Mouse (Mus musculus) midbrain, postnatal 0 days (tissue): Measurements from ENCODE around the gene Shc3. TPM values are rescaled to one million over a fixed set of nuclear protein-coding genes. Genes with fewer than 3 reads are reported as not detected.

Experiments
- ATAC-seq: fragments of 200-750 bp; cut with Nextera tagmentation; 2 replicates; pipeline ENCODE4 v1.8.0; 2017; ENCODE audit warnings: moderate number of reproducible peaks, mild to moderate bottlenecking, moderate TSS enrichment, moderate library complexity; ENCODE audit not compliant: low FRiP score
- DNase-seq: peaks from one replicate; pipeline ENCODE4 v3.0.0-alpha.2; 2015; ENCODE audit warnings: low spot score
- H3K27ac ChIP-seq: fragments of 300-500 bp; sonication (generic); 2 replicates; pipeline ENCODE4 v1.5.1; 2014; ENCODE audit warnings: low read depth, mild to moderate bottlenecking, low read length, mixed read lengths
- H3K27me3 ChIP-seq: fragments of 300-500 bp; sonication (generic); 2 replicates; pipeline ENCODE4 v1.6.1; 2014; ENCODE audit warnings: low read length, control low read depth, mixed read lengths; ENCODE audit not compliant: insufficient read depth
- H3K36me3 ChIP-seq: fragments of 300-500 bp; sonication (generic); 2 replicates; pipeline ENCODE4 v1.6.1; 2014; ENCODE audit warnings: low read length, control low read depth, mixed read lengths; ENCODE audit not compliant: insufficient read depth
- H3K4me1 ChIP-seq: fragments of 300-500 bp; sonication (generic); 2 replicates; pipeline ENCODE4 v1.6.1; 2014; ENCODE audit warnings: mild to moderate bottlenecking, control low read depth, antibody characterized with exemption, low read length, mixed read lengths; ENCODE audit not compliant: insufficient read depth
- H3K4me2 ChIP-seq: fragments of 300-500 bp; sonication (generic); 2 replicates; pipeline ENCODE4 v1.6.1; 2014; ENCODE audit warnings: low read depth, mild to moderate bottlenecking, low read length, mixed read lengths; ENCODE audit not compliant: poor library complexity, severe bottlenecking
- H3K4me3 ChIP-seq: fragments of 300-500 bp; sonication (generic); 2 replicates; pipeline ENCODE4 v1.5.1; 2014; ENCODE audit warnings: low read depth, mild to moderate bottlenecking, low read length, moderate library complexity
- H3K9ac ChIP-seq: fragments of 300-500 bp; sonication (generic); replicated peaks from 2 replicates; pipeline ENCODE4 v1.6.1; 2014; ENCODE audit warnings: mild to moderate bottlenecking, low read length, moderate library complexity, mixed read lengths; ENCODE audit not compliant: poor library complexity, severe bottlenecking
- H3K9me3 ChIP-seq: fragments of 300-500 bp; sonication (generic); 2 replicates; pipeline ENCODE4 v1.6.1; 2016; ENCODE audit warnings: low read length, control low read depth
- CTCF ChIP-seq: IDR thresholded peaks from 2 replicates; pipeline ENCODE4 v1.5.1; 2016; ENCODE audit warnings: antibody characterized with exemption, mild to moderate bottlenecking
- WGBS: fragments of 180-500 bp; shearing (Covaris S2); extraction: QIAGEN DNeasy Blood & Tissue Kit; methylation state at CpG from one replicate; pipeline ENCODE4 v1.1.7; 2014; 5-methylcytosine and 5-hydroxymethylcytosine counted together
- polyA plus RNA-seq: library from polyadenylated mRNA; unstranded; fragments of >200 nt; fragmentation: Nextera tagmentation; extraction: Ambion mirVana; gene quantifications from 2 replicates; pipeline ENCODE4 v1.2.1, GENCODE M21; 2015
- total RNA-seq: library from RNA; depleted of rRNA; stranded (reverse); fragments of >200 nt; gene quantifications from 2 replicates; pipeline ENCODE4 v1.2.3, GENCODE M21; 2014

Gene Shc3
- total and polyA plus RNA-seq, 2 experiments from 2014 or later = 10.4 to 119 TPM

GRCm38 (mm10) chr13:51425662-51426443, 143.4 kb downstream of the Shc3 start:
- no peaks in the 10 kb centered on the region for H3K9me3 ChIP-seq
- H3K9ac ChIP-seq = no peak overlapping the region
- 56% methylated on average over 4 of the region's 4 CpGs for WGBS
- H3K4me3 ChIP-seq = no peak overlapping the region
- H3K27me3 ChIP-seq = no peaks in the 10 kb centered on the region
- DNase-seq (no peak), ATAC-seq (no peak)
- H3K4me1 ChIP-seq = no peaks in the 10 kb centered on the region
- H3K4me2 ChIP-seq = no peak overlapping the region
- no peak overlapping the region for H3K27ac ChIP-seq
- H3K36me3 ChIP-seq = peaks cover 9% of the 10 kb centered on the region
- TF ChIP-seq CTCF = no peak

GRCm38 (mm10) chr13:51424647-51425046, 144.6 kb downstream of the Shc3 start:
- 30% methylated on average over 5 of the region's 5 CpGs for WGBS
- ATAC-seq = peak; percentile 19; the same call in 1 of the 2 replicates
- no peak overlapping the region for H3K9ac ChIP-seq
- no peaks in the 10 kb centered on the region for H3K27me3 ChIP-seq
- peak; percentile 61 for DNase-seq
- no peaks in the 10 kb centered on the region for H3K9me3 ChIP-seq
- TF ChIP-seq CTCF = peak; percentile 78
- H3K4me2 ChIP-seq = no peak overlapping the region
- no peak overlapping the region for H3K27ac ChIP-seq
- no peak overlapping the region for H3K4me3 ChIP-seq
- H3K36me3 ChIP-seq = peaks cover 7% of the 10 kb centered on the region; the same call in 1 of the 2 replicates
- H3K4me1 ChIP-seq = no peaks in the 10 kb centered on the region

- H3K4me1 ChIP-seq = no peaks in the 10 kb centered on the region
- ATAC-seq = no peak
- WGBS = 79% methylated on average over 9 of the region's 9 CpGs
- H3K4me2 ChIP-seq = no peak overlapping the region
- DNase-seq = no peak
- no peak overlapping the region for H3K9ac ChIP-seq
- H3K27me3 ChIP-seq = no peaks in the 10 kb centered on the region
- no peaks in the 10 kb centered on the region for H3K9me3 ChIP-seq
- peaks cover 7% of the 10 kb centered on the region; the same call in 1 of the 2 replicates for H3K36me3 ChIP-seq
- no peak for TF ChIP-seq CTCF
- H3K27ac ChIP-seq = no peak overlapping the region
- H3K4me3 ChIP-seq = no peak overlapping the region
Observed at GRCm38 (mm10) chr13:51423647-51424046, 145.6 kb downstream of the Shc3 start.

- no peak for ATAC-seq
- no peaks in the 10 kb centered on the region for H3K36me3 ChIP-seq
- no peak for DNase-seq
- H3K4me2 ChIP-seq = no peak overlapping the region
- no peak for TF ChIP-seq CTCF
- H3K4me3 ChIP-seq = no peak overlapping the region
- H3K9ac ChIP-seq = no peak overlapping the region
- WGBS = 80% methylated on average over 9 of the region's 9 CpGs
- no peak overlapping the region for H3K27ac ChIP-seq
- H3K4me1 ChIP-seq = peaks cover 10% of the 10 kb centered on the region; the same call in 1 of the 2 replicates
- H3K9me3 ChIP-seq = no peaks in the 10 kb centered on the region
- H3K27me3 ChIP-seq = no peaks in the 10 kb centered on the region
Observed at GRCm38 (mm10) chr13:51420861-51421260, 148.4 kb downstream of the Shc3 start.

- Histone ChIP-seq H3K36me3 (no peaks in the 10 kb centered on the region), H3K27ac (no peak overlapping the region), H3K9me3 (no peaks in the 10 kb centered on the region), H3K4me3 (no peak overlapping the region), H3K4me2 (no peak overlapping the region), H3K4me1 (peaks cover 10% of the 10 kb centered on the region; the same call in 1 of the 2 replicates), H3K27me3 (no peaks in the 10 kb centered on the region), H3K9ac (no peak overlapping the region)
- 92% methylated on average over 15 of the region's 15 CpGs for WGBS
- no peak for TF ChIP-seq CTCF
- DNase-seq (no peak), ATAC-seq (no peak)
Observed at GRCm38 (mm10) chr13:51419501-51419900, 149.7 kb downstream of the Shc3 start.

GRCm38 (mm10) chr13:51418942-51419451, 150.2 kb downstream of the Shc3 start:
- Histone ChIP-seq H3K4me3 (peak overlapping the region; percentile 22; the same call in 1 of the 2 replicates), H3K9me3 (no peaks in the 10 kb centered on the region), H3K36me3 (no peaks in the 10 kb centered on the region), H3K9ac (0 out of 2 replicates have a peak overlapping the region, but pooled peaks have one; percentile 5), H3K4me2 (peak overlapping the region; percentile 49), H3K27me3 (no peaks in the 10 kb centered on the region), H3K4me1 (peaks cover 10% of the 10 kb centered on the region; the same call in 1 of the 2 replicates), H3K27ac (no peak overlapping the region)
- TF ChIP-seq CTCF = no peak
- DNase-seq (no peak), ATAC-seq (peak; percentile 29; the same call in 1 of the 2 replicates)
- 78% methylated on average over 19 of the region's 19 CpGs for WGBS
